Mouse (Mus musculus): Measurements from ENCODE around the gene Fat4.

Fat4 gene

DNA sequence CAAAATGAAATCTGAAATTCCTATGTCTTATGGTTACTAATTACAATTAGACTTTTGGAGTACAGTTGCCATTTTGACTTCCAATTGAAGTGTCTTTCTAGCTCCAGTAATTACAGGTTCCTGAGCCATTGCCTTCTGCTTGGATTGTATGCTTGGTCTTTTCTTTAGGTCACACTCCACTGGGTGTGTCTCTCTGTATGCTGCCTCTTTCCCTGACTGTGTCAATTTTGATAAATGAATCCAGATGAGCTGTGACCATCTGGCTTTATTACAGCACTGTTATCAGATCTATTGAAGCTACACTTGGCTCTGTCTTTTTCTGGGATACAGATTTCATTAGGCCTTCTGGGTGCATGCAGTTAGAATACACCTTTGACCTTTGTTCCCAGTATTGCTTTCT lies 80.7 kb downstream of the Fat4 start:
- DNase-seq, result no peak

DNA sequence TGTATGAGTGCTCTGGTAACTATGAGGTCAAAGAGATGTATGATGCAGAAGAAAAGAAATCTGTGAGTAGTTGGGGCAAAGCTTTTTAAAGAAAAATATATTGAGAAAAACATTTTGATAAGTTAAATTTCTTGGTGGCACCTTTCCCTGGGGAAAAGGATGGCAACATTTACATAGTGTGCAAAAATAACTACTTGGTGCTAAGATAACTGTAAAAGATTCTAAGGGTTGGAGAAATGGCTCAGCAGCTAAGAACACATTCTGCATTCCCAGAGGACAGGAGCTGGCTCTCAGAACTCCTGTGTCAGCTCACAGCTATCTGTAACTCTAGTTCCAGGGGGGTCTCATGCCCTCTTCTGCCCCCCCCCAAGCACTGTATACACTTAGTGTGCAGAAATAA lies 99.6 kb downstream of the Fat4 start:
- DNase-seq, result no peak

GRCm38 (mm10) chr3:38989181-38989580 lies 102.4 kb downstream of the Fat4 start:
- DNase-seq, result no peak

GRCm38 (mm10) chr3:39000011-39000410 lies 113.3 kb downstream of the Fat4 start:
- DNase-seq, result no peak

DNA sequence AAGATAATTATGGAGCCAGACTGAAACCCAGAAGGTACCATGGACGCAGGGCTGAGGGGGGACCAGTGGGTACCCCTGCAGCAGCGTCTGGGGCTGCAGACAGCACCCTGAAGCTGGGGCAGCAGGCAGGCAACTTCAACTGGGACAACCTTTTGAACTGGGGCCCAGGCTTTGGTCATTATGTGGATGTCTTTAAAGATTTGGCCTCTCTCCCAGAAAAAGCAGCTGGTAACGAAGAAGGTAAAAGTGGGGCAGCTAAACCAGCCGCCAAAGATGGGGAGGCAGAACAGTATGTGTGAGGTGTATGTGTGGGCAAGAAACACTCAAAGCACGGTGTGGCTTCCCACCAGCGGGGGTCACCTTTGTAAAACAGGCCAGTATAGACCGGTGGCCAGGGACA lies 123.8 kb downstream of the Fat4 start:
- peak; percentile 7 for DNase-seq

GRCm38 (mm10) chr3:39017633-39018032 lies 130.9 kb downstream of the Fat4 start:
- no peak for DNase-seq

DNA sequence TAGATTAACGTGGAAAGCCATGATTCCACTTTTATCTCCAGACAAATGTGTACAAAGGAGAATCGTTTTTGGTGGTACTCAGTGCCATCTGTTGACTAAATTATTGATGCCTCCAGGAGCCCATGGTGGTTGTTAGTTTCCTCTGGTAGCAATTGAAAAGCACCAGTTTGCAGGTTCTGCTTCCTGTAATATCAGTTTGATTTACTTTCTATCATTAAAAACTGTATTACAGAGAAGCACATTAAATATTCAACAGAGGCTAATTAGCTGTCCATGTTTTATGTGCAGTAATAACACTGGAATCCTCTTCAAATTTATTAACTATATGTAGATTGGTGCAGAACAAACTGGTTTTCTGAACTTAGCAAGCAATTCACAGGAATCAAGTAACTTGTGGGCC lies 149.4 kb downstream of the Fat4 start:
- DNase-seq, result no peak

GRCm38 (mm10) chr3:39046425-39046824 lies 159.7 kb downstream of the Fat4 start:
- DNase-seq, result no peak

GRCm38 (mm10) chr3:39047621-39048303 lies 161.0 kb downstream of the Fat4 start:
- DNase-seq, result no peak

GRCm38 (mm10) chr3:39048304-39048667 lies 161.5 kb downstream of the Fat4 start:
- no peak for DNase-seq

DNA sequence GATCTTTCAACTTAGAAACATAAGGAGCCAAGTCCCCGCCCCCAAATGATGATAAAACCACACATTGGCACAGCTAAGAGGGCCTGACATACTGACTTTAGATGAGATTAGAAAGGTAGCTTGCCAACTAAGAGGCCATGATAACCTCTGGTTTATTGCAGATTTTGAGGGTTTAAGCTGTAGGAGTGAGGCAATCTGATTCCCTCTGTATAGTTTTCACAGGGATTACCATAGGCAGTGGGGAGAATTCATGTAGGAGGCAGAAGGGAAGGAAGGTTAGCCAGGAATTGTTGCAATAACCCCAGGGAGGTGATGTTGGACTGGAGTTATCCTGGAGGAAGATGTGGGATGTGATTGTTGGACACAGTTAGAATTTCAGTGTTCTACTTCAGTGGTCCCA lies 163.4 kb downstream of the Fat4 start:
- no peak for DNase-seq

- no peak for DNase-seq
These were observed 166.3 kb downstream of the Fat4 start for GRCm38 (mm10) chr3:39053072-39053471.

Measured in right cerebral cortex, postnatal 14 days (tissue).